Mouse (Mus musculus) midbrain, postnatal 0 days (tissue): ENCODE measurements around the gene Egfem1. TPM values are rescaled to one million over a fixed set of nuclear protein-coding genes. Genes with fewer than 3 reads are reported as not detected.
A peak's percentile ranks its signal among the peaks of the same experiment; 100 is the strongest.

Source experiments
- ATAC-seq: fragments of 200-750 bp; cut with Nextera tagmentation; 2 replicates; pipeline ENCODE4 v1.8.0; 2017; ENCODE audit warnings: moderate number of reproducible peaks, mild to moderate bottlenecking, moderate TSS enrichment, moderate library complexity; ENCODE audit not compliant: low FRiP score
- DNase-seq: peaks from one replicate; pipeline ENCODE4 v3.0.0-alpha.2; 2015; ENCODE audit warnings: low spot score
- H3K27ac ChIP-seq: fragments of 300-500 bp; sonication (generic); 2 replicates; pipeline ENCODE4 v1.5.1; 2014; ENCODE audit warnings: low read depth, mild to moderate bottlenecking, low read length, mixed read lengths
- H3K27me3 ChIP-seq: fragments of 300-500 bp; sonication (generic); 2 replicates; pipeline ENCODE4 v1.6.1; 2014; ENCODE audit warnings: low read length, control low read depth, mixed read lengths; ENCODE audit not compliant: insufficient read depth
- H3K36me3 ChIP-seq: fragments of 300-500 bp; sonication (generic); 2 replicates; pipeline ENCODE4 v1.6.1; 2014; ENCODE audit warnings: low read length, control low read depth, mixed read lengths; ENCODE audit not compliant: insufficient read depth
- H3K4me1 ChIP-seq: fragments of 300-500 bp; sonication (generic); 2 replicates; pipeline ENCODE4 v1.6.1; 2014; ENCODE audit warnings: mild to moderate bottlenecking, control low read depth, antibody characterized with exemption, low read length, mixed read lengths; ENCODE audit not compliant: insufficient read depth
- H3K4me2 ChIP-seq: fragments of 300-500 bp; sonication (generic); 2 replicates; pipeline ENCODE4 v1.6.1; 2014; ENCODE audit warnings: low read depth, mild to moderate bottlenecking, low read length, mixed read lengths; ENCODE audit not compliant: poor library complexity, severe bottlenecking
- H3K4me3 ChIP-seq: fragments of 300-500 bp; sonication (generic); 2 replicates; pipeline ENCODE4 v1.5.1; 2014; ENCODE audit warnings: low read depth, mild to moderate bottlenecking, low read length, moderate library complexity
- H3K9ac ChIP-seq: fragments of 300-500 bp; sonication (generic); replicated peaks from 2 replicates; pipeline ENCODE4 v1.6.1; 2014; ENCODE audit warnings: mild to moderate bottlenecking, low read length, moderate library complexity, mixed read lengths; ENCODE audit not compliant: poor library complexity, severe bottlenecking
- H3K9me3 ChIP-seq: fragments of 300-500 bp; sonication (generic); 2 replicates; pipeline ENCODE4 v1.6.1; 2016; ENCODE audit warnings: low read length, control low read depth
- CTCF ChIP-seq: IDR thresholded peaks from 2 replicates; pipeline ENCODE4 v1.5.1; 2016; ENCODE audit warnings: antibody characterized with exemption, mild to moderate bottlenecking
- WGBS: fragments of 180-500 bp; shearing (Covaris S2); extraction: QIAGEN DNeasy Blood & Tissue Kit; methylation state at CpG from one replicate; pipeline ENCODE4 v1.1.7; 2014; 5-methylcytosine and 5-hydroxymethylcytosine counted together
- polyA plus RNA-seq: library from polyadenylated mRNA; unstranded; fragments of >200 nt; fragmentation: Nextera tagmentation; extraction: Ambion mirVana; gene quantifications from 2 replicates; pipeline ENCODE4 v1.2.1, GENCODE M21; 2015
- total RNA-seq: library from RNA; depleted of rRNA; stranded (reverse); fragments of >200 nt; gene quantifications from 2 replicates; pipeline ENCODE4 v1.2.3, GENCODE M21; 2014

Egfem1 gene
- total and polyA plus RNA-seq, 2 experiments from 2014 or later = 5.2 to 12.5 TPM

- DNase-seq (no peak), ATAC-seq (no peak)
- H3K9ac ChIP-seq = no peak overlapping the region
- no peak overlapping the region for H3K4me3 ChIP-seq
- H3K4me1 ChIP-seq = peaks cover 7% of the 10 kb centered on the region; the same call in 1 of the 2 replicates
- no peaks in the 10 kb centered on the region for H3K36me3 ChIP-seq
- no peak overlapping the region for H3K4me2 ChIP-seq
- no peaks in the 10 kb centered on the region for H3K27me3 ChIP-seq
- WGBS = 26% methylated on average over 9 of the region's 9 CpGs
- no peak for TF ChIP-seq CTCF
- no peak overlapping the region for H3K27ac ChIP-seq
- H3K9me3 ChIP-seq = no peaks in the 10 kb centered on the region
Measured at GRCm38 (mm10) chr3:29135176-29136064, 53.6 kb downstream of the Egfem1 start.

GRCm38 (mm10) chr3:29136065-29136955, 54.5 kb downstream of the Egfem1 start:
- Histone ChIP-seq H3K27me3 (no peaks in the 10 kb centered on the region), H3K4me2 (no peak overlapping the region), H3K9ac (no peak overlapping the region), H3K4me1 (peaks cover 7% of the 10 kb centered on the region; the same call in 1 of the 2 replicates), H3K27ac (no peak overlapping the region), H3K36me3 (no peaks in the 10 kb centered on the region), H3K9me3 (no peaks in the 10 kb centered on the region), H3K4me3 (no peak overlapping the region)
- DNase-seq (peak; percentile 17), ATAC-seq (no peak)
- 11% methylated on average over 10 of the region's 10 CpGs for WGBS
- TF ChIP-seq CTCF = no peak

- H3K27me3 ChIP-seq = no peaks in the 10 kb centered on the region
- H3K4me1 ChIP-seq = no peaks in the 10 kb centered on the region
- H3K4me3 ChIP-seq = no peak overlapping the region
- WGBS = 28% methylated on average over 4 of the region's 4 CpGs
- ATAC-seq (no peak), DNase-seq (no peak)
- no peak overlapping the region for H3K4me2 ChIP-seq
- no peak overlapping the region for H3K27ac ChIP-seq
- no peak for TF ChIP-seq CTCF
- H3K36me3 ChIP-seq = no peaks in the 10 kb centered on the region
- H3K9ac ChIP-seq = no peak overlapping the region
- no peaks in the 10 kb centered on the region for H3K9me3 ChIP-seq
Measured at GRCm38 (mm10) chr3:29168401-29168800, 86.6 kb downstream of the Egfem1 start.

- Histone ChIP-seq H3K9me3 (no peaks in the 10 kb centered on the region), H3K27me3 (no peaks in the 10 kb centered on the region), H3K4me2 (no peak overlapping the region), H3K9ac (no peak overlapping the region), H3K27ac (no peak overlapping the region), H3K4me1 (no peaks in the 10 kb centered on the region), H3K4me3 (no peak overlapping the region), H3K36me3 (no peaks in the 10 kb centered on the region)
- DNase-seq (no peak), ATAC-seq (no peak)
- TF ChIP-seq CTCF = no peak
- WGBS = 30% methylated on average over 4 of the region's 4 CpGs
Measured at GRCm38 (mm10) chr3:29169003-29169402, 87.2 kb downstream of the Egfem1 start.

GRCm38 (mm10) chr3:29176991-29177390, 95.2 kb downstream of the Egfem1 start:
- H3K27ac ChIP-seq = no peak overlapping the region
- no peaks in the 10 kb centered on the region for H3K36me3 ChIP-seq
- H3K4me1 ChIP-seq = no peaks in the 10 kb centered on the region
- no peak overlapping the region for H3K9ac ChIP-seq
- no peak for DNase-seq
- ATAC-seq = no peak
- no peaks in the 10 kb centered on the region for H3K9me3 ChIP-seq
- no peak for TF ChIP-seq CTCF
- H3K27me3 ChIP-seq = no peaks in the 10 kb centered on the region
- no peak overlapping the region for H3K4me2 ChIP-seq
- no peak overlapping the region for H3K4me3 ChIP-seq
